Mouse (Mus musculus) E14TG2a.4 (cell line): ENCODE results near the gene Kcna7.

Source experiments
- CTCF ChIP-seq: conservative IDR thresholded peaks from 2 replicates; pipeline ENCODE4 v1.5.1; 2014; ENCODE audit warnings: low read length
- POU5F1 ChIP-seq: IDR thresholded peaks from 2 replicates; pipeline ENCODE4 v1.6.1; 2014; ENCODE audit warnings: low read length, borderline replicate concordance

- peak; percentile 39 for TF ChIP-seq CTCF
- TF ChIP-seq POU5F1: no peak
Observed at GRCm38 (mm10) chr7:45447325-45447990, 42.0 kb downstream of the Kcna7 start.
